9 mouse cellular contexts compared by ENCODE assay signal in the genomic region with DNA sequence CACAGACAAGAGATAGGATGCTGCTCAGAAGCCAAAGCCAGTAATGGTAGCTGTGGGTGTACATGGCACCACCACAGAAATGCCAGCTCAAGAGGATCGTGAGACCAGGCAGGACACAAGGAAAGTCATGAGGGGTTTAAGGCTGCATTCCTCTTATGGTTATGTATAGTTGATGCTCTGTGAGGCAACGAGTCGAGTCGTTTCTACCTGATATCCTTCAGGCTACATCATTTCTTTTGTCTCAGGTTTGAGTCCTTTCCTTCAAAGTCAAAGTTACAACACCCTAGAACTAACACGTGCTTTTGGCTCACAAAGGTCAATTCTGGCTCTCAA.
DNase-seq lines count a peak whose midpoint lies in the region; ATAC-seq and TF ChIP-seq lines count a peak whose summit lies in the region.
"Had no signal": no experiment of that assay in that cellular context is flagged by ENCODE, and none has a peak within 500 bp of the region (broad histone marks: within the 10 kb centered on the region; RNA-seq: fewer than 3 reads in every experiment).

No protein-coding gene starts in this region.

- TF ChIP-seq CTCF in layer of hippocampus, adult 2 months (conservative IDR thresholded peaks at IDR 0.05) = no peak

- H3K4me2 ChIP-seq in neural tube, embryonic 11.5 days (ENCODE audit: low read depth) = no peak overlapping the region
- peak overlapping the region; percentile 50 for H3K4me2 ChIP-seq in forebrain, embryonic 13.5 days
- H3K4me2 ChIP-seq in limb, embryonic 11.5 days (ENCODE audit: low read depth, severe bottlenecking) = no peak overlapping the region
- H3K4me2 ChIP-seq in stomach, embryonic 15.5 days = no peak overlapping the region

- H3K4me3 ChIP-seq in neural tube, embryonic 11.5 days (ENCODE audit: low read depth, low read length) = no peak overlapping the region
- peak overlapping the region; percentile 17; the same call in 1 of the 2 replicates for H3K4me3 ChIP-seq in forebrain, embryonic 13.5 days
- no peak overlapping the region for H3K4me3 ChIP-seq in limb, embryonic 11.5 days (ENCODE audit: low read depth, low read length)
- H3K4me3 ChIP-seq in stomach, embryonic 15.5 days (replicated peaks) = no peak overlapping the region
- H3K4me3 ChIP-seq in layer of hippocampus, adult 2 months = no peak overlapping the region

- no peak overlapping the region for H3K9ac ChIP-seq in neural tube, embryonic 11.5 days (ENCODE audit: low read length)
- H3K9ac ChIP-seq in forebrain, embryonic 13.5 days = peak overlapping the region; percentile 34
- no peak overlapping the region for H3K9ac ChIP-seq in limb, embryonic 11.5 days (ENCODE audit: low read length)
- H3K9ac ChIP-seq in stomach, embryonic 15.5 days = no peak overlapping the region

- intact Hi-C loops in gastrocnemius, postnatal 36 days (cut with DNase I) = no loop called here

- WGBS in neural tube, embryonic 11.5 days = 87% methylated on average over 5 of the region's 5 CpGs
- 87% methylated on average over 5 of the region's 5 CpGs for WGBS in forebrain, embryonic 13.5 days
- 88% methylated on average over 5 of the region's 5 CpGs for WGBS in limb, embryonic 11.5 days
- 77% methylated on average over 5 of the region's 5 CpGs for WGBS in stomach, embryonic 15.5 days

- H3K36me3 ChIP-seq in neural tube, embryonic 11.5 days (ENCODE audit: control insufficient read depth, insufficient read depth, low read length) = no peaks in the 10 kb centered on the region
- H3K36me3 ChIP-seq in forebrain, embryonic 13.5 days (ENCODE audit: poor library complexity, severe bottlenecking) = no peaks in the 10 kb centered on the region
- no peaks in the 10 kb centered on the region for H3K36me3 ChIP-seq in limb, embryonic 11.5 days (ENCODE audit: control insufficient read depth, insufficient read depth, low read length)
- no peaks in the 10 kb centered on the region for H3K36me3 ChIP-seq in stomach, embryonic 15.5 days

- H3K27ac ChIP-seq in neural tube, embryonic 11.5 days (ENCODE audit: low read depth, low read length) = peak overlapping the region; percentile 28; the same call in 1 of the 2 replicates
- H3K27ac ChIP-seq in forebrain, embryonic 13.5 days = peak overlapping the region; percentile 73
- H3K27ac ChIP-seq in limb, embryonic 11.5 days (replicated peaks; ENCODE audit: low read depth, low read length) = peak overlapping the region; percentile 91
- peak overlapping the region; percentile 54; the same call in 1 of the 2 replicates for H3K27ac ChIP-seq in stomach, embryonic 15.5 days
- no peak overlapping the region for H3K27ac ChIP-seq in layer of hippocampus, adult 2 months

- DNase-seq in neural tube, embryonic 11.5 days (ENCODE audit: low spot score) = no peak
- no peak for DNase-seq in neural tube, embryonic 10.5 days (ENCODE audit: extremely low spot score, low spot score)
- no peak for DNase-seq in limb, embryonic 11.5 days (ENCODE audit: low spot score)
- no peak for DNase-seq in layer of hippocampus, adult 2 months (ENCODE audit: low spot score in 2 of 2)
- no peak for DNase-seq in gastrocnemius, postnatal 36 days
- DNase-seq: cerebellum, adult 8-10 months; kidney, postnatal 36 days had no signal

- peaks cover 4% of the 10 kb centered on the region; the same call in 1 of the 2 replicates for H3K4me1 ChIP-seq in neural tube, embryonic 11.5 days (ENCODE audit: control insufficient read depth, insufficient read depth, low read length)
- H3K4me1 ChIP-seq in forebrain, embryonic 13.5 days = peaks cover 29% of the 10 kb centered on the region
- peaks cover 11% of the 10 kb centered on the region for H3K4me1 ChIP-seq in limb, embryonic 11.5 days (ENCODE audit: control insufficient read depth, insufficient read depth, low read length)
- peaks cover 16% of the 10 kb centered on the region for H3K4me1 ChIP-seq in stomach, embryonic 15.5 days

- H3K27me3 ChIP-seq in neural tube, embryonic 11.5 days (ENCODE audit: control insufficient read depth, insufficient read depth, low read length) = no peaks in the 10 kb centered on the region
- H3K27me3 ChIP-seq in forebrain, embryonic 13.5 days = no peaks in the 10 kb centered on the region
- H3K27me3 ChIP-seq in limb, embryonic 11.5 days (ENCODE audit: control insufficient read depth, insufficient read depth, low read length) = no peaks in the 10 kb centered on the region
- H3K27me3 ChIP-seq in stomach, embryonic 15.5 days (replicated peaks) = no peaks in the 10 kb centered on the region

- no peaks in the 10 kb centered on the region for H3K9me3 ChIP-seq in neural tube, embryonic 11.5 days (ENCODE audit: control insufficient read depth, low read length)
- H3K9me3 ChIP-seq in forebrain, embryonic 13.5 days (replicated peaks) = no peaks in the 10 kb centered on the region; the same call in 1 of the 2 replicates
- H3K9me3 ChIP-seq in limb, embryonic 11.5 days (ENCODE audit: control insufficient read depth, low read length) = no peaks in the 10 kb centered on the region
- H3K9me3 ChIP-seq in stomach, embryonic 15.5 days = no peaks in the 10 kb centered on the region

- no peak for ATAC-seq in neural tube, embryonic 11.5 days (ENCODE audit: insufficient read depth, low FRiP score, low TSS enrichment)
- ATAC-seq in forebrain, embryonic 13.5 days = no peak; the same call in 1 of the 2 replicates
- ATAC-seq in limb, embryonic 11.5 days (ENCODE audit: insufficient number of reproducible peaks, low FRiP score, low TSS enrichment, low read depth) = no peak
- ATAC-seq in stomach, embryonic 15.5 days (ENCODE audit: insufficient read depth, low FRiP score, low read depth) = no peak
